Mouse (Mus musculus): Measurements from ENCODE around the gene Rps6. TPM values are rescaled to one million over a fixed set of nuclear protein-coding genes. Genes with fewer than 3 reads are reported as not detected.
"Not testable (repeated sequence)": the region's sequence is repeated elsewhere in the genome, so short reads cannot be mapped to it uniquely, and the experiment has no call there.

Gene Rps6
- polyA plus RNA-seq, 1 experiment from 2014 or later: 444 TPM

DNA sequence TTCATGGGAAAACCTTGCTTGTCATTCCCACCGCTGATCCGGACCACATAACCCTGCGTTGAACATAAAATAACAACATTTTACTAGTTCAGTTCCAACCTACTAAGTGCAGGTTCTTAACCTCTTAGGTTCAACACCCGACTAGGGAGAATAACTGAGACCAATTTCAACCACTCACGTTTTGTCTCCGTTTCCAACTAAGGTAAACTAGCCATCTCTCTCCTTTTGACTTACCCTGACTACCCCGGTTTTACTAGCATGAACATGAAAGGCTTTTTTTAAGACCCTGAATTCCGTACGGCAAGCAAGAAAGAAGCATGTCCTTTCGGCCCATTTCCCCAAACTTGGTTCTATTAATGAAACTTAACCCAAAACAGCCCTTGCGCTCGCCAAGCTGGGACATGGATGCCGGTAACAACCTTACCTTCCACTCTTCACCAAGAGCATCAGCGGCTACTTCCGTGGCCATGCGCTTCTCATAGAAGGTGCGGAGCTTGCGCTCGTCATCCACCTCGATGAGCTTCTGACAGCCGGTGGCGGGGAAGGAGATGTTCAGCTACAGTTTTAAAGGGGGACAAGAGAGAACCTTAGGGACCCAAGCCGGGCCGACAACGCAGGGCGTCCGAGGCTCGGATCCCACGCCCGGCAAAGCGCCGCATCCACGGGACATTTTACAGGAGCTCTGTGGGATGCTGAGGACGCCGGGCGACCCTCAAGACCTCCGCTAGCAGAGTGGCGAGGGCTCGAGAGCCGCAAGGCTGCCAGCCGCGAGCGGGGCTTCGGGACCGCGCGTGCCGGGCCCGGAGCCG lies 704 bp downstream of the Rps6 start:
- no peak for ATAC-seq (ENCODE audit: low FRiP score)
- 2% methylated on average over 50 of the region's 50 CpGs for WGBS
- Histone ChIP-seq H3K36me3 (replicated peaks; ENCODE audit: control insufficient read depth, insufficient read depth) (peaks cover 41% of the 10 kb centered on the region), H3K9ac (peak overlapping the region; percentile 89), H3K4me1 (replicated peaks; ENCODE audit: control insufficient read depth, insufficient read depth, low read length) (peaks cover 14% of the 10 kb centered on the region), H3K27me3 (ENCODE audit: control insufficient read depth, insufficient read depth, low read length) (no peaks in the 10 kb centered on the region), H3K27ac (peak overlapping the region; percentile 95), H3K9me3 (ENCODE audit: control insufficient read depth, low read length) (no peaks in the 10 kb centered on the region), H3K4me3 (replicated peaks; ENCODE audit: low read length) (peak overlapping the region; percentile 79), H3K4me2 (replicated peaks) (peak overlapping the region; percentile 92)
- peak; percentile 36 for DNase-seq (ENCODE audit: low spot score)

DNA sequence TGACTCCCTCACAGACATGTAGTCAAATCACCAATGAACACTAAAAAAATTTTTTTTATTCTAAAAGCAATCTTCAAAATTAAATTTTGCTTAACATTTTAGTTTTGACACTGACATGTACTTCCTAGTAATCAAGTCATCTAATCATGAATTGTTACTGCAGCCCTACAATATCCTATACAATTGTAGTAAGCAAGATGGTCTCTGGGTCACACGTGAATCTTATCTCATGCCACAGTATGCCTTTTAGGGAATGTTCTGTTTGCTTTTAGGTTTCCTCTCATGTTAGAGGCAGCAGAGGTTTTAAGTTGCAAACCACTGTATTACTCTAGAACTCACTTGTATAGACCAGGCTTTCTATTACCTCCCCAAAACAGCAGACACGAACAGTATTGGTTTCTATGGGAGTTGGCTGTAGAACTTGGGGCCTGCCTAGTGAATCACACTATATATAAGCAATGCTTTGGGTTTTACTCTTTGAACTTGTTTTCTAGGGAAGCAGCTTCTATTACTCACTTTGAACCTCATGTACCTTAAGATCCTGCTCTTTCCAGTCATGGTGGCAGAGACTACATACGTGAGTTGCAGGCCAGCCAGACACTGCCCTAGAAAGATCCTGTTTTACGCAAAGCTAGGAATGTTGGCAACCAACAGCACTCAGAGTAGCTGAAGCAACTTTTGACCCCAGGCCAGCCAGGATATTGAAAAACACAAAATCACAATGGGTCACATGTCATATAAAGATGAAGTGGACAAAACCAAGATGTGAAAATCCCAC lies 4.2 kb downstream of the Rps6 start:
- peaks cover 9% of the 10 kb centered on the region for H3K4me1 ChIP-seq (replicated peaks; ENCODE audit: control insufficient read depth, insufficient read depth, low read length)
- no peak overlapping the region for H3K4me3 ChIP-seq (replicated peaks; ENCODE audit: low read length)

DNA sequence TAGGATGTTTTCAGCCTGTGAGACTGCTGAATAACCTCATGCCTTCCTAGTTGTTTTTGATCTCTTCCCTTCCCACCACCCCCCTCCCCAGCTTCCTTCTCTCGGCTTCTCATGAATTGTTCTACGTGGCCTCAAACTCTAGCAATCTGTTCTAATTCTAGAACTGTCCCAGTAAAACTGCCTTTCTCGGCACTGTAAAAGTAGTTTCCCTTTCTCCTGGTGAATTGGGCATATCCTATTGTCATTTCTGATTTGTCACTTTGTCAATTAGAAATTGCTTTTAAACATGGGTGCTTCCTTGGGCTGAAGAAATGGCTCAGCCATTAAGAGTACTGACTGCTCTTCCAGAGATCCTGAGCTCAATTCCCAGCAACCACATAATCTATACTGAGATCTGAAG lies 5.2 kb downstream of the Rps6 start:
- 86% methylated on average over 3 of the region's 3 CpGs for WGBS
- Histone ChIP-seq H3K4me3 (replicated peaks; ENCODE audit: low read length) (no peak overlapping the region), H3K4me2 (replicated peaks) (no peak overlapping the region), H3K9ac (no peak overlapping the region), H3K36me3 (replicated peaks; ENCODE audit: control insufficient read depth, insufficient read depth) (peaks cover 67% of the 10 kb centered on the region), H3K9me3 (ENCODE audit: control insufficient read depth, low read length) (no peaks in the 10 kb centered on the region), H3K27ac (no peak overlapping the region), H3K4me1 (replicated peaks; ENCODE audit: control insufficient read depth, insufficient read depth, low read length) (peaks cover 8% of the 10 kb centered on the region), H3K27me3 (ENCODE audit: control insufficient read depth, insufficient read depth, low read length) (no peaks in the 10 kb centered on the region)
- no peak for ATAC-seq (ENCODE audit: low FRiP score)
- no peak for DNase-seq (ENCODE audit: low spot score)

More for the DNA sequence above, 4.2 kb downstream of the Rps6 start:
- H3K27me3 ChIP-seq (ENCODE audit: control insufficient read depth, insufficient read depth, low read length): no peaks in the 10 kb centered on the region
- H3K9ac ChIP-seq: no peak overlapping the region
- H3K36me3 ChIP-seq (replicated peaks; ENCODE audit: control insufficient read depth, insufficient read depth): peaks cover 57% of the 10 kb centered on the region
- H3K9me3 ChIP-seq (ENCODE audit: control insufficient read depth, low read length): no peaks in the 10 kb centered on the region
- DNase-seq (ENCODE audit: low spot score) (no peak), ATAC-seq (ENCODE audit: low FRiP score) (no peak)
- WGBS: 90% methylated on average over 4 of the region's 4 CpGs
- no peak overlapping the region for H3K27ac ChIP-seq
- H3K4me2 ChIP-seq (replicated peaks): no peak overlapping the region

DNA sequence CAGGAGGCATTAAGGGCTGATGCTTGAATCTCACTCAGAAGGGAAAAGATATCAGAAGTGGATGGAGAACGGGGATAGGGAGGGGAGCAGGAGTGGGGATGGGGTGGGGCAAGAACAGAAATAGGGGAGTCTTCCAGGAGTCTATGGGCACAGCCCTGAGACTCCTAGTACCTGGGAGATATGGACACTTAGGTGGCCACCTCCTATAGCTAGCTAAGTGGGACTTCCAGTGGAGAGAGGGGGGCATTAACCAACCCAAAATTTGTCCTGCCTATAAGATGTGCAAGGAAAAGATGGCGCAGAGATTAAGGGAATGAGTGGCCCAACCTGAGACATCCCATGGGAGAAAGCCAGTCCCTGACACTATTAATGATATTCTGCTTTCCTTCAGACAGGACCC lies 5.9 kb downstream of the Rps6 start:
- no peak for ATAC-seq (ENCODE audit: low FRiP score)
- 92% methylated on average over 2 of the region's 2 CpGs for WGBS
- Histone ChIP-seq H3K4me1 (replicated peaks; ENCODE audit: control insufficient read depth, insufficient read depth, low read length) (peaks cover 8% of the 10 kb centered on the region), H3K9ac (no peak overlapping the region), H3K27me3 (ENCODE audit: control insufficient read depth, insufficient read depth, low read length) (no peaks in the 10 kb centered on the region), H3K9me3 (ENCODE audit: control insufficient read depth, low read length) (no peaks in the 10 kb centered on the region), H3K4me3 (replicated peaks; ENCODE audit: low read length) (no peak overlapping the region), H3K4me2 (replicated peaks) (no peak overlapping the region), H3K27ac (no peak overlapping the region), H3K36me3 (replicated peaks; ENCODE audit: control insufficient read depth, insufficient read depth) (peaks cover 71% of the 10 kb centered on the region)
- no peak for DNase-seq (ENCODE audit: low spot score)

DNA sequence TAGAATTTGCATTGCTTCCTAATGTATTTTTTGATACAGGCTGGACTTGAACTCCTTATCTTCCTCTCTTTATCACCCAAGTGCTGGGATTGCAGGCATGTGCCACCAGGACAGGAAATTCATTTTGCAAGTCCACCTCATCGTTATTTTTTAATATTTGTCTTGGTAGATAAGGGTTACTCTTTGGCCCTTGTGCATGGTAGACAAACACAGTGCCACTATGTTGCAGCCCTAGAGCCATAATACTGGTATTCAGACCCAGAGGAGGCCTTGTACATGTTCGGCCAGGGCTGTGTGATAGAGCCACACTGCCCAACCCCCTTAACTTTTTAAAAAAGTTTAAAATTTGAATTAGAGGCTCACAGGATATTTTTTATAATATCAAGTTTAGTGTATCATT lies 10.0 kb downstream of the Rps6 start:
- H3K36me3 ChIP-seq (replicated peaks; ENCODE audit: control insufficient read depth, insufficient read depth): peaks cover 76% of the 10 kb centered on the region
- H3K4me1 ChIP-seq (replicated peaks; ENCODE audit: control insufficient read depth, insufficient read depth, low read length): no peaks in the 10 kb centered on the region
- DNase-seq (ENCODE audit: low spot score) (no peak), ATAC-seq (ENCODE audit: low FRiP score) (no peak)
- WGBS: 100% methylated on average over 2 of the region's 2 CpGs
- no peaks in the 10 kb centered on the region for H3K27me3 ChIP-seq (ENCODE audit: control insufficient read depth, insufficient read depth, low read length)
- H3K9me3 ChIP-seq (ENCODE audit: control insufficient read depth, low read length): no peaks in the 10 kb centered on the region
- no peak overlapping the region for H3K4me2 ChIP-seq (replicated peaks)
- H3K27ac ChIP-seq: no peak overlapping the region
- no peak overlapping the region for H3K9ac ChIP-seq
- no peak overlapping the region for H3K4me3 ChIP-seq (replicated peaks; ENCODE audit: low read length)

DNA sequence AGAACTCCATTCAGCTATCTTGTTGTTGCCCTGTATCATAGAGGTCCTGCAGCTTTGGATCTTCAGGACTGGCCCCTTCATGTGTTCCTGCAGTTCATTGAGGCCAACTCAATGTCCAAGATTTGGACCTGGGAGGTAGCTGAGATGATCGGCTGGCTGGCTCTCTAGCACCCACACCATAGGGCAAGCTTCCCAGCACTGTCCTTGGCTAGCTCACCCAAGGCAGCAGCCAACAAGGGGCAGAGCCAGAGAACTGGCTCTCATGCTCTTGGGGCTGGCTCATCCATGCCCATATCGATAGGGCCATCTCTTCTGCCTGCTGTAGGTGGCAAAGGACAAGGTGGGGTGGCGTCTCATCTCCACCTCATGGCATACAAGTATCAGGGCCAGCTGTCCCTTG lies 11.8 kb downstream of the Rps6 start:
- Histone ChIP-seq H3K4me3 (replicated peaks; ENCODE audit: low read length) (no peak overlapping the region), H3K27me3 (ENCODE audit: control insufficient read depth, insufficient read depth, low read length) (no peaks in the 10 kb centered on the region), H3K9me3 (ENCODE audit: control insufficient read depth, low read length) (no peaks in the 10 kb centered on the region), H3K27ac (no peak overlapping the region), H3K9ac (no peak overlapping the region), H3K4me1 (replicated peaks; ENCODE audit: control insufficient read depth, insufficient read depth, low read length) (no peaks in the 10 kb centered on the region), H3K36me3 (replicated peaks; ENCODE audit: control insufficient read depth, insufficient read depth) (peaks cover 76% of the 10 kb centered on the region), H3K4me2 (replicated peaks) (no peak overlapping the region)
- 94% methylated on average over 3 of the region's 3 CpGs for WGBS
- no peak for ATAC-seq (ENCODE audit: low FRiP score)
- no peak for DNase-seq (ENCODE audit: low spot score)

DNA sequence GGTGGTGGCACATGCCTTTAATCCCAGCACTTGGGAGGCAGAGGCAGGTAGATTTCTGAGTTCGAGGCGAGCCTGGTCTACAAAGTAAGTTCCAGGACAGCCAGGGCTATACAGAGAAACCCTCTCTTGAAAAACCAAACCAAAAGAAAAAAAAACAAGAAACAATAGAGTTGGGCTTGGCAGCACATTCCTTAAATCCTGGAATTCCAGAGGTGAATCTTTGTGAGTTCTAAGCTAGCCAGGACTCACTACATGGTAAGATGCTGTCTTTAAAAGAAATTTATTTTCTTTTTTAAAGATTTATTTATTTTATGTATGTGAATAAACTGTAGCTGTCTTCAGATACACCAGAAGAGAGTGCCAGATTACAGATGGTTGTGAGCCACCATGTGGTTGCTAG lies 16.1 kb downstream of the Rps6 start:
- H3K9me3 ChIP-seq (ENCODE audit: control insufficient read depth, low read length); H3K4me2 ChIP-seq (replicated peaks); H3K27ac ChIP-seq; H3K27me3 ChIP-seq (ENCODE audit: control insufficient read depth, insufficient read depth, low read length); DNase-seq (ENCODE audit: low spot score); H3K4me3 ChIP-seq (replicated peaks; ENCODE audit: low read length); ATAC-seq (ENCODE audit: low FRiP score); H3K4me1 ChIP-seq (replicated peaks; ENCODE audit: control insufficient read depth, insufficient read depth, low read length); H3K9ac ChIP-seq: not testable (repeated sequence)
- peaks cover 88% of the 10 kb centered on the region for H3K36me3 ChIP-seq (replicated peaks; ENCODE audit: control insufficient read depth, insufficient read depth)
- 98% methylated on average over 2 of the region's 2 CpGs for WGBS

DNA sequence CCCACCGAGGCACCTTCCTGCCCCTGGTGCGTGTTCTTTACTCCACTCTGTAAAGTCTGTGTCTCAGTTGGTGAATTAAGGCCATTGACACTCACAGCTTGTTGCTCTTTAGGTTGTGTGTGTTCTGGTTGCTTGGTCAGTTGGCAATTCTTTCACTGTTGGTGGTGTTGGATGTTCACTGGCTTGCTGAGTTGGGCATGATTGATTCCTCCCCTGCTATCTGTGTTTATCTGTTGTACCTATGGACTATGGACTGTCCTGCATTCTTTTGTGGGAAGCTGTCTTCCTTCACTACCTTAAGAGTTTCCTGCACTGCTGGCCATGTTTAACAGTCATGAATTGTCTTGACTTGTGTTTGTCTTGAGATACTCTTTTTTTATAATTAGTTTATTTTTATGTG lies 25.3 kb downstream of the Rps6 start:
- 91% methylated on average over 2 of the region's 2 CpGs for WGBS
- ATAC-seq (ENCODE audit: low FRiP score) (no peak), DNase-seq (ENCODE audit: low spot score) (no peak)
- Histone ChIP-seq H3K4me3 (replicated peaks; ENCODE audit: low read length) (no peak overlapping the region), H3K27ac (no peak overlapping the region), H3K27me3 (ENCODE audit: control insufficient read depth, insufficient read depth, low read length) (no peaks in the 10 kb centered on the region), H3K9ac (no peak overlapping the region), H3K4me2 (replicated peaks) (no peak overlapping the region), H3K9me3 (ENCODE audit: control insufficient read depth, low read length) (no peaks in the 10 kb centered on the region), H3K4me1 (replicated peaks; ENCODE audit: control insufficient read depth, insufficient read depth, low read length) (no peaks in the 10 kb centered on the region), H3K36me3 (replicated peaks; ENCODE audit: control insufficient read depth, insufficient read depth) (peaks cover 41% of the 10 kb centered on the region)

DNA sequence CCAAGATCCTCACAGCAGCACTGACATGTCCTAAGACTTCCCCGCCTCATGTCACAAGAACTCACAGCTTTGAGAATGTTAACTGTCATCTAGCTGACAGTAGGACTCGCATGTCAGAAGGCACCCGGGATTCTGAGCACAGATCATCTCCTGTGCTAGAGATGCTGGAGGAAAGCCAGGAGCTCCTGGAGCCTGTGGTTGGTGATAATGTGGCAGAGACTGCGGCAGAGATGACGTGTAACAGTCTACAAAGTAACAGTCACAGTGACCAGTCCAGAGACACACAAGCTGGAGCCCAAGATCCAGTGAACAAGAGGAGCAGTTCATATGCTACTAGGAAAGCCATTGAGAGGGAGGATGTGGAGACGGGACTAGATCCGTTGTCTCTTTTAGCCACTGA lies 32.1 kb downstream of the Rps6 start:
- 92% methylated on average over 7 of the region's 7 CpGs for WGBS
- H3K4me3 ChIP-seq (replicated peaks; ENCODE audit: low read length): no peak overlapping the region
- DNase-seq (ENCODE audit: low spot score) (no peak), ATAC-seq (ENCODE audit: low FRiP score) (no peak)
- H3K27ac ChIP-seq: no peak overlapping the region
- no peaks in the 10 kb centered on the region for H3K27me3 ChIP-seq (ENCODE audit: control insufficient read depth, insufficient read depth, low read length)
- no peak overlapping the region for H3K4me2 ChIP-seq (replicated peaks)
- no peaks in the 10 kb centered on the region for H3K4me1 ChIP-seq (replicated peaks; ENCODE audit: control insufficient read depth, insufficient read depth, low read length)
- H3K9ac ChIP-seq: no peak overlapping the region
- H3K9me3 ChIP-seq (ENCODE audit: control insufficient read depth, low read length): no peaks in the 10 kb centered on the region
- peaks cover 63% of the 10 kb centered on the region for H3K36me3 ChIP-seq (replicated peaks; ENCODE audit: control insufficient read depth, insufficient read depth)
